Mouse (Mus musculus) spleen, embryonic (tissue): ENCODE measurements around the gene Olfr767.
"Not testable (repeated sequence)": the region's sequence is repeated elsewhere in the genome, so short reads cannot be mapped to it uniquely, and the experiment has no call there.

Experiments used
- CTCF ChIA-PET: fragments of 350-600 bp; sonication (Branson Sonifier 250); formaldehyde crosslinking; loops from one replicate; lab custom pipeline; 2022; lab: Charles Lee

Gene Olfr767

DNA sequence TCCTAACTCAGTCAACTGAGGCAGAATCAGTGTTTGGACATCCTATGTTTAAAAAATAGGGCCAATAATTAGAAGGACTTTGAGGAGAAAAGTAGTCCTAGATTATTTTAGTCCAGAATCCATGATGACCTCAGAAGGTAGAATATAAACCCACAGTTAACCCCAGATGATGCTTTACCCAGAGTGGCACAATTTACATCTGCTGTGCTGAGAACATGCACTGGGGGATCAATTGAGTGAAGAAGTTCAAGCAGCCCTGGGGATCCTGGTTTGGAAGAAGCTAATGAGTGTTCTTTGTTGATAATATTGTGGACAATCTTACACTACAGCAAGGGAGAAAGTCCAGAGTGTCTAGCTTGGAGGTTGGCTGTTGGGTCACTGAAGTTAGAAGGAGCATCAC lies at the start of gene Olfr767:
Gene Olfr767 (minus strand): TSS at position 101 of the 400 bp plus-strand sequence.
- CTCF ChIA-PET: not testable (repeated sequence)

- CTCF ChIA-PET: no interaction called here
Measured at GRCm38 (mm10) chr10:129117761-129118160, 35.1 kb upstream of the Olfr767 start, which contains the start of gene Olfr769. Gene Olfr769 (minus strand): TSS chr10:129117861.

GRCm38 (mm10) chr10:129115146-129115545 lies 32.4 kb upstream of the Olfr767 start:
- CTCF ChIA-PET: no interaction called here

GRCm38 (mm10) chr10:129101231-129101630 lies 18.5 kb upstream of the Olfr767 start:
- CTCF ChIA-PET: no interaction called here

DNA sequence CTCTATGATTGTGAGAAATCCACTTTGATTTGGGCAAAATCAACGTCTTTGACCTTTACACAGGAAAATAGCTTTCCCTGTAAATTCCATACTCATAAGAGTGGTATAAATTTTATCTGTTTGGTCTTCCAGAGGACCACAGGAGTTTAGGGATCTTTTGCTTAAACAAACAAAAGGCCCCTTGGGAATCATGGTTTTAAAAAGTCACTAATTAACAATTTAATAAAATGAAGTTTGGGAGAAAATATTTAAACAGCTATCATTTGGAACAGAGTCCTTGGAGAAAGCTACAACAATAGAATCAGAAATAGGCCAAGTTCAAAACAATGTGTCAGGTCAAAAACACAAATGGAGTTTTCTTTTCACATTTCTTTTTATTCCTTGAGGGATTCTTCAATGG lies 16.6 kb upstream of the Olfr767 start, which contains the start of gene Olfr768:
Gene Olfr768 (minus strand): TSS at position 101 of the 400 bp plus-strand sequence.
- CTCF ChIA-PET: no interaction called here

DNA sequence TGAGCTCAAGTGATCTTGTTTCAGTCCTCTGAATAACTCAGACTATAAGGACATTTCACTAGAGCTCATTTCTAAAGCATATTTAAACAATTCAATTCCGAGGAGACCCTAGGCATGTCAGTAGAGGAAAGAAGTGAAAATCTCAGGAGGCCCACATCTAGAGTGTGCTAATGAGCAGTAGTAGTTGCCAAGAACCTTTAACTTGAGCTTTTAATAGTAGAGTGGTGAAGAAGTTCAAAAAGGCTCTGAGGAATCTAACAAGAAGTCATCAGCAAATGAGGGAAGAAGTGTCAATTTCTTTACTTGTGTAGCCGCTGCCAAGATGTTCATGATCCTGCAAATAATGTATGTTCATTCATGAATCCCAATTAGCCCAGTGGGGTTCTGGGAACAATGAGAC lies 13.8 kb downstream of the Olfr767 start, which contains the start of gene Olfr766-ps1:
Gene Olfr766-ps1 (minus strand): TSS at position 101 of the 400 bp plus-strand sequence.
- CTCF ChIA-PET: no interaction called here

- CTCF ChIA-PET: not testable (repeated sequence)
Measured at GRCm38 (mm10) chr10:129049898-129050297, 32.8 kb downstream of the Olfr767 start, which contains the start of gene Olfr765. Gene Olfr765 (minus strand): TSS chr10:129049998.

DNA sequence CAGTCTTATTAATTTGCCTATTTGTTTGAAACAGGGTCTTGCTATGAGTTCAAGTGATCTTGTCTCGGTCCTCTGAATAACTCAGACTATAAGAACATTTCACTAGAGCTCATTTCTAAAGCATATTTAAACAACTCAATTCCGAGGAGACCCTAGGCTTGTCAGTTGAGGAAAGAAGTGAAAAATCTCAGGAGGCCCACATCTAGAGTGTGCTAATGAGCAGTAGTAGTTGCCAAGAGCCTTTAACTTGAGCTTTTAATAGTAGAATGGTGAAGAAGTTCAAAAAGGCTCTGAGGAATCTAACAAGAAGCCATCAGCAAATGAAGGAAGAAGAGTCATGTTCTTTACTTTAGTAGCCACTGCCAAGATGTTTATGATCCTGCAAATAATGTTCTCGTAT lies 42.9 kb downstream of the Olfr767 start, which contains the start of gene Olfr764-ps1:
Gene Olfr764-ps1 (minus strand): TSS at position 101 of the 400 bp plus-strand sequence.
- CTCF ChIA-PET: no interaction called here

DNA sequence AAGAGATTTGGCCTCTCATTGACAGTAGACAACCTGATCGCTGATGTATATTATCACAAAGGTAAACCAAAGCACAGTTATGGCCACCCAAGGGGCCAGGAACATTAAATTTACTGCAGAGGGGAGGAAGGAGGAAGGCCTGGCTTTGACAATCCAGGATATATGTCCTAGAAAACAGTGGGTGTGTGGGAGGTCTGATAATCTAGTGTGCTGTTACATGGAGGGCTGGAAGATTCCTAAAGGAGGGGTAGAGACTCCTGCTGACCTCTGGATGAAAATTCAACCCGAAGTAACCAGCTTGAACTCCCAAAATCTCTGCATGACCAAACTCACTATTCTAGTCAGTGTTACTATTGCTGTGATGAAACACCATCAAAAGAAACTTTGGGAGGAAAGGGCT lies 54.4 kb downstream of the Olfr767 start:
- CTCF ChIA-PET: no interaction called here

GRCm38 (mm10) chr10:129026018-129026662 lies 56.6 kb downstream of the Olfr767 start:
- CTCF ChIA-PET: no interaction called here
